Mouse (Mus musculus): ENCODE results near the gene Ror2.

DNA sequence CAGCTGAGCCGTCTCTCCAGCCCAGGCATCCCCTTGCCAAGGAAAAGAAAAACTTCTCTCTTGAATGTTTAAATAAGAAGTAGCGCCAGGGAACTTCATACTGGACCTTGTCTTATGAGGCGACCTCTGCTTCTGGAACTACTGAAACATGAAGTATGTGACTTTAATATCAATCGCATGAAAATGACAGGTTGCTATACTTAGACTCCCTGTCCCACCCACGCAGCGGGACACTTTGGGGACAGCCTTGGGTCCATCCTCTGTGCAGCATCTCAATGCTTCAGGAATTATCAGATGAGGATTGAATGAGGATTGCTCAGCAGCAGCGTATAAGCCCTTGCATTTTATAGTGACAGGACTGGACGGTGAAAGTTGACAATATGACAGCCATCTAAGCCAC lies 122.9 kb downstream of the Ror2 start:
- TF ChIP-seq EP300 (IDR thresholded peaks at IDR 0.05; ENCODE audit: low read depth) (no peak), CTCF (IDR thresholded peaks at IDR 0.05; ENCODE audit: low read depth) (no peak)

Measured in liver, postnatal 0 days (tissue).